28 mouse cellular contexts compared by ENCODE assay signal in the genomic region with DNA sequence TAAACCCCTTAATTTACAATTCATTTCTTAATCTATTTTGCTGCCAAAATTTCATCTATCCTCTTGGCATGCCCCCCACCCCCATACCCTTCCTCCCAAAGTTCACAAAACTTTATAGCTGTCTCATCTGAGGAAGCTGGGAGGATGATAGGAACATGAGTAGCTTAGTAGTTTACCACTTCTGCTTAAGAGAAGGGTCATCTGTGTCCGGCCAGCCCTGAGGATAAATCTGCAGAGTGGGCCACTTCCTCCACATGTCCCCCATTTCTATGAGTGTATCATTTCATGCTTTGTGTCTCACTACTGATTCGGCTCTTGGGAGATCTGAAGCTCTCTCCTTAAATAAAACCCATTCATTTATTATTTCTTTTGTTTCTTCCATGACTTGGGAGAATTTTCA.
"Had no signal": no experiment of that assay in that cellular context is flagged by ENCODE, and none has a peak within 500 bp of the region (broad histone marks: within the 10 kb centered on the region; RNA-seq: fewer than 3 reads in every experiment).

No protein-coding gene starts in this region.

- ATAC-seq: forebrain, embryonic 13.5 days; forebrain, embryonic 14.5 days; forebrain, embryonic 15.5 days; forebrain, embryonic 16.5 days; forebrain, postnatal 0 days had no signal

- H3K36me3 ChIP-seq: embryonic facial prominence, embryonic 12.5 days; embryonic facial prominence, embryonic 13.5 days; embryonic facial prominence, embryonic 15.5 days; forebrain, embryonic 10.5 days; forebrain, embryonic 12.5 days; forebrain, embryonic 15.5 days; heart, embryonic 10.5 days had no signal

- H3K4me2 ChIP-seq: embryonic facial prominence, embryonic 12.5 days; embryonic facial prominence, embryonic 13.5 days; embryonic facial prominence, embryonic 15.5 days; forebrain, embryonic 12.5 days; forebrain, embryonic 13.5 days; forebrain, embryonic 15.5 days had no signal

- H3K9ac ChIP-seq: embryonic facial prominence, embryonic 12.5 days; embryonic facial prominence, embryonic 13.5 days; embryonic facial prominence, embryonic 15.5 days; forebrain, embryonic 12.5 days; forebrain, embryonic 13.5 days; forebrain, embryonic 15.5 days; forebrain, postnatal 0 days had no signal

- H3K27ac ChIP-seq: embryonic facial prominence, embryonic 10.5 days; embryonic facial prominence, embryonic 12.5 days; embryonic facial prominence, embryonic 13.5 days; embryonic facial prominence, embryonic 15.5 days; forebrain, embryonic 10.5 days; forebrain, embryonic 12.5 days; forebrain, embryonic 13.5 days; forebrain, embryonic 15.5 days; gastrocnemius, adult 2 months; heart, adult 2 months; heart, embryonic 10.5 days had no signal

- DNase-seq: cerebellum, adult 8-10 months; cerebellum, adult 9-10 months; cerebellum, adult 9-11 months; cerebellum, postnatal 10 days; cerebellum, postnatal 14 days; cerebellum, postnatal 25 days; cerebellum, postnatal 36 days; embryo, embryonic 11 days; forebrain, postnatal 0 days; gastrocnemius, adult 2 months; gastrocnemius, postnatal 10 days; gastrocnemius, postnatal 14 days; gastrocnemius, postnatal 25 days; gastrocnemius, postnatal 36 days; heart, adult 18-20 months; heart, adult 2 months had no signal

- H3K9me3 ChIP-seq: embryonic facial prominence, embryonic 10.5 days; embryonic facial prominence, embryonic 12.5 days; embryonic facial prominence, embryonic 13.5 days; embryonic facial prominence, embryonic 15.5 days; forebrain, embryonic 10.5 days; forebrain, embryonic 12.5 days; forebrain, embryonic 13.5 days; forebrain, embryonic 15.5 days; heart, embryonic 10.5 days had no signal

- H3K4me3 ChIP-seq: embryonic facial prominence, embryonic 10.5 days; embryonic facial prominence, embryonic 12.5 days; embryonic facial prominence, embryonic 13.5 days; embryonic facial prominence, embryonic 15.5 days; erythroblast, embryonic 14.5 days; forebrain, embryonic 10.5 days; forebrain, embryonic 12.5 days; forebrain, embryonic 13.5 days; forebrain, embryonic 15.5 days; gastrocnemius, adult 2 months; heart, adult 2 months; heart, embryonic 10.5 days had no signal

- H3K27me3 ChIP-seq: embryonic facial prominence, embryonic 12.5 days; embryonic facial prominence, embryonic 13.5 days; embryonic facial prominence, embryonic 15.5 days; forebrain, embryonic 12.5 days; forebrain, embryonic 13.5 days; forebrain, embryonic 15.5 days had no signal
